Mouse (Mus musculus): ENCODE results near the gene Cox20. TPM values are rescaled to one million over a fixed set of nuclear protein-coding genes. Genes with fewer than 3 reads are reported as not detected.

Gene Cox20
- total RNA-seq, 2 experiments from 2014 or later = 79.2 to 103 TPM

GRCm38 (mm10) chr1:178351643-178352042 is 32.7 kb downstream of the Cox20 start:
- no peak for DNase-seq

- peak; percentile 37 to 59 for DNase-seq
Observed at GRCm38 (mm10) chr1:178354576-178354975, 35.6 kb downstream of the Cox20 start.

GRCm38 (mm10) chr1:178357776-178358710 is 39.1 kb downstream of the Cox20 start:
- DNase-seq = no peak

- DNase-seq = no peak
Observed at GRCm38 (mm10) chr1:178360264-178360663, 41.3 kb downstream of the Cox20 start.

GRCm38 (mm10) chr1:178360702-178361101 is 41.8 kb downstream of the Cox20 start:
- DNase-seq = no peak

- DNase-seq = no peak
Observed at GRCm38 (mm10) chr1:178365171-178365570, 46.2 kb downstream of the Cox20 start.

- DNase-seq = peak; percentile 62 to 68
Observed at GRCm38 (mm10) chr1:178368121-178368520, 49.2 kb downstream of the Cox20 start.

GRCm38 (mm10) chr1:178368548-178369271 is 49.8 kb downstream of the Cox20 start:
- DNase-seq = peak; percentile 93 to 95

- DNase-seq = peak; percentile 48 to 66
Observed at GRCm38 (mm10) chr1:178369272-178369651, 50.3 kb downstream of the Cox20 start.

Small RNAs within 50 kb of the gene (microRNA-seq; reads per million reads assigned to microRNA genes)
- gene Gm27458 = not detected

Other genes starting within 250 kb of the Cox20 start
- gene Desi2, start 131.7 kb upstream of the Cox20 start, total RNA-seq (2021) = 10 to 100 TPM; 22.5 to 25.7 TPM
- 100 to 1,000 TPM; 340 to 387 TPM for gene Hnrnpu, start 18.7 kb downstream of the Cox20 start, total RNA-seq (2021)
- 1 to 10 TPM; 2.1 to 3.2 TPM for gene Efcab2, start 87.0 kb downstream of the Cox20 start, total RNA-seq (2021)
- 1 to 10 TPM; 1.4 to 2.5 TPM for gene Kif26b, start 210.0 kb downstream of the Cox20 start, total RNA-seq (2021)

Data from adrenal gland, postnatal 36 days (tissue).